Mouse (Mus musculus) heart, embryonic 16.5 days (tissue): ENCODE measurements around the gene Sall1. TPM values are rescaled to one million over a fixed set of nuclear protein-coding genes. Genes with fewer than 3 reads are reported as not detected.

Source experiments
- ATAC-seq: fragments of 200-750 bp; cut with Nextera tagmentation; replicated peaks from 2 replicates; pipeline ENCODE4 v1.8.0; 2017; ENCODE audit warnings: moderate number of reproducible peaks; ENCODE audit not compliant: insufficient read depth, low FRiP score; ENCODE audit errors: extremely low read depth
- H3K27ac ChIP-seq: fragments of 300-500 bp; sonication (generic); 2 replicates; pipeline ENCODE4 v1.5.1; 2014; ENCODE audit warnings: mild to moderate bottlenecking, low read length, control low read depth, moderate library complexity
- H3K27me3 ChIP-seq: fragments of 300-500 bp; sonication (generic); 2 replicates; pipeline ENCODE4 v1.6.1; 2014; ENCODE audit warnings: low read length, mixed read lengths; ENCODE audit not compliant: control insufficient read depth, insufficient read depth
- H3K36me3 ChIP-seq: fragments of 300-500 bp; sonication (generic); 2 replicates; pipeline ENCODE4 v1.6.1; 2014; ENCODE audit not compliant: control insufficient read depth, insufficient read depth
- H3K4me1 ChIP-seq: fragments of 300-500 bp; sonication (generic); 2 replicates; pipeline ENCODE4 v1.6.1; 2014; ENCODE audit warnings: low read length, mixed read lengths; ENCODE audit not compliant: control insufficient read depth, insufficient read depth
- H3K4me2 ChIP-seq: fragments of 300-500 bp; sonication (generic); 2 replicates; pipeline ENCODE4 v1.6.1; 2014; ENCODE audit warnings: low read depth, mild to moderate bottlenecking, control low read depth, low read length
- H3K4me3 ChIP-seq: fragments of 300-500 bp; sonication (generic); 2 replicates; pipeline ENCODE4 v1.5.1; 2014; ENCODE audit warnings: mild to moderate bottlenecking, control low read depth, low read length
- H3K9ac ChIP-seq: fragments of 300-500 bp; sonication (generic); 2 replicates; pipeline ENCODE4 v1.6.1; 2014; ENCODE audit warnings: low read length, control low read depth
- H3K9me3 ChIP-seq: fragments of 300-500 bp; sonication (generic); replicated peaks from 2 replicates; pipeline ENCODE4 v1.6.1; 2016; ENCODE audit warnings: low read length; ENCODE audit not compliant: control insufficient read depth
- WGBS: fragments of 180-500 bp; shearing (Covaris S2); extraction: QIAGEN DNeasy Blood & Tissue Kit; methylation state at CpG from one replicate; pipeline ENCODE4 v1.1.7; 2014; 5-methylcytosine and 5-hydroxymethylcytosine counted together
- polyA plus RNA-seq: library from polyadenylated mRNA; unstranded; fragments of >200 nt; fragmentation: Nextera tagmentation; extraction: Ambion mirVana; gene quantifications from 2 replicates; pipeline ENCODE4 v1.2.1, GENCODE M21; 2015

Gene Sall1
- polyA plus RNA-seq, 1 experiment from 2014 or later = 2.8 TPM

- H3K4me2 ChIP-seq = peak overlapping the region; percentile 96
- H3K27ac ChIP-seq = peak overlapping the region; percentile 80
- H3K4me3 ChIP-seq = peak overlapping the region; percentile 68
- H3K9me3 ChIP-seq = no peaks in the 10 kb centered on the region
- under 1% methylated on average over 35 of the region's 35 CpGs for WGBS
- peaks cover 12% of the 10 kb centered on the region for H3K4me1 ChIP-seq
- H3K36me3 ChIP-seq = no peaks in the 10 kb centered on the region
- H3K27me3 ChIP-seq = peaks cover 59% of the 10 kb centered on the region
- H3K9ac ChIP-seq = peak overlapping the region; percentile 75
- ATAC-seq = no peak
Measured at GRCm38 (mm10) chr8:89042118-89042460, 1.9 kb downstream of the Sall1 start.

DNA sequence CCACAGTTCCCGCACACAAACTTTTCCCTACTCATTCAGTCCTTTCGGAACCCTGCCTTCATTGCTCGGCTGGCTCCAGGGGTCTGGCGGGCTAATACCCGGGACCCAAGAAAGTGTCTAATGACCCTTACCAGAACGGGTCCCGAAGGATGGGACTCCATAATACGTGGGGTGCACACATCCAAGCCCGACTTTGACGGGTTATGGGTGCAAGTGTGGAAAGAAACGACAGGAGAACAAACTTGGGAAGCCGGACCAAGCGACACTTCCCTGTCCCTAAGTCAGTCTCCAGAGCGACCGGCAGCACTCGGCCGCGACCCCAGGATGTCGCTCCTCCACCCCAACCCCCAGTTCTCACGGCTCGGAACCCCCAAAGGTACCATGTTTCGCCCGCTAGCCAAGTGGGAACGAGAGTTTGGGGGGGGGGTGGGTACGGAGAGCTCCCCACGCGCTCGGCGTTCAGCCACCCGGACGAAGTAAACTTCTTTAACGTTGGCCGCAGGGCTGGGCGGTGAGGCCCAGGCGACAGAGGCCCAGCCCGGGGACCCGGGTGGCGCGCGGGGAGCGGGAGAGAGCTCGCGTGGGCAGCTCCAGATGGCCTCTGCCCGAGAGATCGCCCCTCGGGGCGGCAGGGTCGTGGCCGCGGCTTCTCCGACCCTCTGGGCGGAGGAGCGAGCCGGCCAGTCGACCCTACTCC lies 2.4 kb downstream of the Sall1 start:
- WGBS = under 1% methylated on average over 55 of the region's 55 CpGs
- peak overlapping the region; percentile 68 for H3K4me3 ChIP-seq
- no peak for ATAC-seq
- H3K9me3 ChIP-seq = no peaks in the 10 kb centered on the region
- peak overlapping the region; percentile 80 for H3K27ac ChIP-seq
- peaks cover 12% of the 10 kb centered on the region for H3K4me1 ChIP-seq
- no peaks in the 10 kb centered on the region for H3K36me3 ChIP-seq
- H3K9ac ChIP-seq = peak overlapping the region; percentile 75
- H3K4me2 ChIP-seq = peak overlapping the region; percentile 96
- peaks cover 55% of the 10 kb centered on the region for H3K27me3 ChIP-seq

- peak overlapping the region; percentile 75 for H3K9ac ChIP-seq
- ATAC-seq = no peak
- H3K4me3 ChIP-seq = peak overlapping the region; percentile 68
- peaks cover 9% of the 10 kb centered on the region for H3K4me1 ChIP-seq
- peaks cover 53% of the 10 kb centered on the region for H3K27me3 ChIP-seq
- H3K9me3 ChIP-seq = no peaks in the 10 kb centered on the region
- peak overlapping the region; percentile 80 for H3K27ac ChIP-seq
- H3K36me3 ChIP-seq = no peaks in the 10 kb centered on the region
- 7% methylated on average over 40 of the region's 40 CpGs for WGBS
- H3K4me2 ChIP-seq = peak overlapping the region; percentile 96
Measured at GRCm38 (mm10) chr8:89040751-89041420, 3.1 kb downstream of the Sall1 start.

DNA sequence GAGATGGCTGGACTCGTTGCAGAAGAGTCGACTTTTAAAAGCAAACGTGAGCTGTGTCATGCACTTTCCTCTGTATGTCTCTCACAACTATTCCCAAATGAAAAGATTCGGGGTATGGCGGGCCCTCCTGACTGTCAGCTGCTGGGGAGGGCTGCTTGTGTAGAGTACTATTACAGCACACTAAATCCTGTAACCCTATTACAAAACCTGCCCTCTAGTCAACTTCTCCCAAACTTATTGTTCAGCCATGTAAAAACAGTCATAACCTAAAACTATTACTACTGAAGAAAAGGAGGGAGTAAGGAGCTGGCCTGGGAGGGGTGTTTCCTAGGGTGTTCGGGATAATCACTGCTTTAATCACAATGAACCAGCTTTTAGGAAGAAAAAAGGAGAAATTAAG lies 4.1 kb downstream of the Sall1 start:
- Histone ChIP-seq H3K9ac (no peak overlapping the region), H3K27me3 (peaks cover 51% of the 10 kb centered on the region), H3K4me2 (peak overlapping the region; percentile 9; the same call in 1 of the 2 replicates), H3K9me3 (no peaks in the 10 kb centered on the region), H3K27ac (no peak overlapping the region; the same call in 1 of the 2 replicates), H3K36me3 (no peaks in the 10 kb centered on the region), H3K4me1 (peaks cover 9% of the 10 kb centered on the region), H3K4me3 (peak overlapping the region; percentile 22; the same call in 1 of the 2 replicates)
- WGBS = 59% methylated on average over 6 of the region's 6 CpGs
- ATAC-seq = no peak

DNA sequence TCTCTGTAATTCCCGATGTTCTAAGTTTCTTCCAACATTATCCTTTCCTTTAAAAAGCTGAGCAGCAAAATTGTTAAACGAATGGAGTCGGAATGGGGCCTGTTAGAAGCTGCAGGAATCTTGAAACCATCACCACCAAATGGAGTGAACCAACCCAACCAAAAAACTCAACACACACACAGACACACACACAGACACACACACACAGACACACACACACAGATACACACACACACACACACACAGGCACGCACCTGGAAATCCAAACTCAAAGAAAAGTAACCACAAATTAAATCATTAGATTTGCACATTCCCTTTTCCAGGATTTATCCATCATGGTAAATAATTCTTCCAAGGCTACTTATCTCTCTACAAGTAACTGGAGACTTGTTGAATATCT lies 5.0 kb downstream of the Sall1 start:
- Histone ChIP-seq H3K27ac (no peak overlapping the region), H3K4me3 (no peak overlapping the region), H3K36me3 (no peaks in the 10 kb centered on the region), H3K4me2 (no peak overlapping the region), H3K4me1 (peaks cover 9% of the 10 kb centered on the region), H3K9ac (no peak overlapping the region), H3K9me3 (no peaks in the 10 kb centered on the region), H3K27me3 (peaks cover 46% of the 10 kb centered on the region)
- 67% methylated on average over 4 of the region's 4 CpGs for WGBS
- no peak for ATAC-seq

DNA sequence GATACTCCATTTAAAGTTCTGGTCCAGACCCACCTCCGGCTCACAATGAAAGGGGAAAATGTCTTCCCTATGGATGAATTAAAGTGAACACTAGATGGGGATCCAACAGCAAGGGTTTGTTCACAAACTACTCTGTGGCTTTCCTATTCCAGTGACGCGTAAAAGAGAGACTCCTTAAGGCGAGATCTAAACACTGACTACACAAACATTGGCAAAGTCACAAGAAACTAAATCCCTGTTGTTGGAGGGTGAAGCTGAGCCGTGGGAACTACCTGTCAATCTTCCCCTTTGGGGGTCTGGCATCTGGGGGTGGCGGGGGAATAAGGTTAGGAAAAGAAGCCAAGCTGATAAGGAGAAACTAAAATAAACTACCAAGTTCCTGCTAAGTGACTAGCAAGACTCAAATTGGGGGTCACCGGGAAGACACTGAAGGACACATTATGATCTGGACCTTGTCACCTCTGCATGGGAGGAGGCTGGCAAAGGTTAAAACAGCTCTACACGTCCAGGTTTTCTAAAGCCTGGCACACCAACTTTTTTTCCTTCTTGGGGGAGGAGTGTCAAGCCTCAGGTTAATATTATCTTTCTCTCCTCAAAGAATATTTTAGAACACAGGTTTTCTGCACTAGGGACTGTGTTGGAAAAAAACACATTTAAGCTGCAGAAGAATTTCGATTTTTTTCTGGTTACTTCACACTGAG lies 6.3 kb downstream of the Sall1 start:
- Histone ChIP-seq H3K9ac (no peak overlapping the region), H3K4me2 (peak overlapping the region; percentile 32), H3K27ac (peak overlapping the region; percentile 35; the same call in 1 of the 2 replicates), H3K27me3 (peaks cover 35% of the 10 kb centered on the region), H3K36me3 (no peaks in the 10 kb centered on the region), H3K9me3 (no peaks in the 10 kb centered on the region), H3K4me1 (peaks cover 6% of the 10 kb centered on the region), H3K4me3 (no peak overlapping the region)
- 24% methylated on average over 9 of the region's 9 CpGs for WGBS
- no peak for ATAC-seq

DNA sequence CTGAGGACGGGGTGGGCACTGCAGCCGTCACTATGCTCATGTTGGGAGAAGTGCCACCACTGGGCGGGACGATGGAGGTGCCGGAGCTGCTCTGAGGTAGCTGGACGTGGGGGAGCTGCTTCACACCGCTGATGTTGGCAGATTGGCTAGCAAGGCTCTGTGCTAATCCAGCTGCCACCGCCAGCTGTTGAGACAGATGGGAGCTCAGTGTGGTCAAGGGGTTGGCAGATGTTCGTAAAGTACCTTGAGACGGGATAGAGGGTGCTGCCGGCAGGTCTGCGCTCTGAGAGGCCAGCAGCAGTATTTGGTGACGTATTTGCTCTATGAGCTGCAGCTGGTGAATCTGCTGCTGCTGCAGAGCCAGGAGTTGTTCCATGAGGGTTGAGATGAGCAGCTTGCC lies 11.6 kb downstream of the Sall1 start:
- ATAC-seq = no peak
- H3K9ac ChIP-seq = no peak overlapping the region
- H3K36me3 ChIP-seq = no peaks in the 10 kb centered on the region
- no peak overlapping the region for H3K27ac ChIP-seq
- WGBS = 91% methylated on average over 13 of the region's 13 CpGs
- H3K9me3 ChIP-seq = no peaks in the 10 kb centered on the region
- no peaks in the 10 kb centered on the region for H3K4me1 ChIP-seq
- peaks cover 14% of the 10 kb centered on the region for H3K27me3 ChIP-seq
- H3K4me2 ChIP-seq = no peak overlapping the region
- no peak overlapping the region for H3K4me3 ChIP-seq

- H3K9me3 ChIP-seq = no peaks in the 10 kb centered on the region
- ATAC-seq = no peak
- H3K4me3 ChIP-seq = no peak overlapping the region
- H3K27me3 ChIP-seq = peaks cover 25% of the 10 kb centered on the region
- H3K9ac ChIP-seq = no peak overlapping the region
- peaks cover 6% of the 10 kb centered on the region; the same call in 1 of the 2 replicates for H3K4me1 ChIP-seq
- H3K36me3 ChIP-seq = no peaks in the 10 kb centered on the region
- no peak overlapping the region for H3K4me2 ChIP-seq
- 57% methylated on average over 12 of the region's 12 CpGs for WGBS
- no peak overlapping the region for H3K27ac ChIP-seq
Measured at GRCm38 (mm10) chr8:89028156-89028555, 15.8 kb downstream of the Sall1 start.

DNA sequence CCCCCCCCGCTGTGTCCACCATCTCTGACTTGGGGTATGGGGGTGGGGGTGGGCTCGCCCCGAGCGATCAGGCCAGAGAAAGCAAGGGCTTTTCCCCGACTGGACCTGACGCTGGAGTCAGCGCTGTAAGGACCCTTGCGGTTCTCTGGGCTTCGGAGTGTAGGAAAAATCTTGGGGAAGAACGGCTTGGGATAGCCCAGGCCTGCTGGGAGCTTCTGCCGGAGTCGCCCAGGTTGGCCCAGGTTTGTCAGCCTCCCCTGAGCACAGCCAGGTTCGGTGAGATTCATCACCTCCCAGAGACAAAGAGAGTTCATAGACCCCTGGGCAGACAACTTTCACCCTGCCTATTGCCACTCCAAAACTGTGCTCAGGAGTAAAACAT lies 17.8 kb downstream of the Sall1 start:
- Histone ChIP-seq H3K36me3 (no peaks in the 10 kb centered on the region), H3K4me3 (peak overlapping the region; percentile 44; the same call in 1 of the 2 replicates), H3K9ac (no peak overlapping the region), H3K9me3 (no peaks in the 10 kb centered on the region), H3K27ac (no peak overlapping the region), H3K4me1 (peaks cover 6% of the 10 kb centered on the region; the same call in 1 of the 2 replicates), H3K27me3 (peaks cover 25% of the 10 kb centered on the region), H3K4me2 (peak overlapping the region; percentile 67)
- no peak for ATAC-seq
- WGBS = 28% methylated on average over 12 of the region's 13 CpGs
